Mouse (Mus musculus) olfactory bulb, adult 2 months (tissue): ENCODE results near the gene Cass4.

ENCODE experiments used
- CTCF ChIP-seq: fragments of 200-500 bp; IDR thresholded peaks from 2 replicates; pipeline ENCODE4 v1.5.1; 2012; ENCODE audit warnings: low read depth, mild to moderate bottlenecking, low read length, moderate library complexity; ENCODE audit not compliant: insufficient read depth
- POLR2A ChIP-seq: fragments of 200-500 bp; IDR thresholded peaks from 2 replicates; pipeline ENCODE4 v1.6.1; 2012; ENCODE audit warnings: mild to moderate bottlenecking, low read depth, low read length, moderate library complexity; ENCODE audit not compliant: insufficient read depth

- no peak for TF ChIP-seq POLR2A
- TF ChIP-seq CTCF: no peak
Measured at GRCm38 (mm10) chr2:172474970-172475369, 81.4 kb downstream of the Cass4 start.
